Mouse (Mus musculus): ENCODE results near the gene Fam19a5. TPM values are rescaled to one million over a fixed set of nuclear protein-coding genes. Genes with fewer than 3 reads are reported as not detected.

Gene Fam19a5
- polyA plus RNA-seq, 1 experiment from 2014 or later: 3.6 TPM

DNA sequence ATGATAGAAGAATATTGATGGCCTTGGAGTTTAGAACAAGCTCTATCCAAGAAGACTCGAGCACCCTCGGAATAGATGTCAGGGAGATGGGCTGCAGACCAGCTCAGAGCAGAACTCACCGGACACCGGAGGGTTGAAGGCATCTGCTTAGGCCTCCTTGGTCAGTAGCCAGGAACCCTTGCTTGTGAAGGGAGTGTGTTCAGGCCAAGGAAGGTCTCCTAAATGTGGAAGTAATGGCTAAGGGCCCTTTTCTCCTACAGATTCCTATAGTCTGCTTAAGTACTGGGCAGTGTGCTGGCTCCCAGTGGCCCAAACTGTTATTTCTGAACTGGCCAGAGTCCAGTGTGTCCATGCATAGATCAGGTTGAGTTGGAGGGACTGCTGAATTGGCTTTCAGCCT is 53.7 kb downstream of the Fam19a5 start:
- Histone ChIP-seq H3K9me3 (ENCODE audit: control insufficient read depth, low read length) (no peaks in the 10 kb centered on the region), H3K36me3 (ENCODE audit: control insufficient read depth, insufficient read depth, low read length) (no peaks in the 10 kb centered on the region), H3K4me2 (replicated peaks; ENCODE audit: low read depth) (no peak overlapping the region), H3K27ac (replicated peaks) (no peak overlapping the region), H3K27me3 (ENCODE audit: control insufficient read depth, insufficient read depth, low read length) (no peaks in the 10 kb centered on the region), H3K9ac (ENCODE audit: low read length) (no peak overlapping the region), H3K4me1 (replicated peaks; ENCODE audit: control insufficient read depth, insufficient read depth) (no peaks in the 10 kb centered on the region), H3K4me3 (ENCODE audit: low read depth, low read length) (no peak overlapping the region)
- no peak for TF ChIP-seq CTCF (IDR thresholded peaks at IDR 0.05; ENCODE audit: low read depth)
- no peak for TF ChIP-seq EP300 (optimal IDR thresholded peaks at IDR 0.05)
- ATAC-seq (ENCODE audit: low FRiP score, low TSS enrichment) (no peak), DNase-seq (ENCODE audit: low spot score) (no peak)
- WGBS: 88% methylated on average over 4 of the region's 4 CpGs

GRCm38 (mm10) chr15:87598636-87599035 is 54.5 kb downstream of the Fam19a5 start:
- H3K9me3 ChIP-seq (ENCODE audit: control insufficient read depth, low read length): no peaks in the 10 kb centered on the region
- DNase-seq (ENCODE audit: low spot score): no peak
- no peak overlapping the region for H3K27ac ChIP-seq (replicated peaks)
- no peaks in the 10 kb centered on the region for H3K4me1 ChIP-seq (replicated peaks; ENCODE audit: control insufficient read depth, insufficient read depth)
- no peaks in the 10 kb centered on the region for H3K27me3 ChIP-seq (ENCODE audit: control insufficient read depth, insufficient read depth, low read length)
- WGBS: 90% methylated on average over 4 of the region's 4 CpGs
- no peak overlapping the region for H3K4me2 ChIP-seq (replicated peaks; ENCODE audit: low read depth)
- H3K4me3 ChIP-seq (ENCODE audit: low read depth, low read length): no peak overlapping the region
- ATAC-seq (ENCODE audit: low FRiP score, low TSS enrichment): no peak
- no peak for TF ChIP-seq EP300 (optimal IDR thresholded peaks at IDR 0.05)
- TF ChIP-seq CTCF (IDR thresholded peaks at IDR 0.05; ENCODE audit: low read depth): no peak
- no peaks in the 10 kb centered on the region for H3K36me3 ChIP-seq (ENCODE audit: control insufficient read depth, insufficient read depth, low read length)
- H3K9ac ChIP-seq (ENCODE audit: low read length): no peak overlapping the region

- Histone ChIP-seq H3K27ac (replicated peaks) (no peak overlapping the region), H3K4me1 (replicated peaks; ENCODE audit: control insufficient read depth, insufficient read depth) (no peaks in the 10 kb centered on the region), H3K9me3 (ENCODE audit: control insufficient read depth, low read length) (no peaks in the 10 kb centered on the region), H3K9ac (ENCODE audit: low read length) (no peak overlapping the region), H3K36me3 (ENCODE audit: control insufficient read depth, insufficient read depth, low read length) (no peaks in the 10 kb centered on the region), H3K4me2 (replicated peaks; ENCODE audit: low read depth) (no peak overlapping the region), H3K27me3 (ENCODE audit: control insufficient read depth, insufficient read depth, low read length) (no peaks in the 10 kb centered on the region), H3K4me3 (ENCODE audit: low read depth, low read length) (no peak overlapping the region)
- 81% methylated on average over 1 of the region's 1 CpGs for WGBS
- TF ChIP-seq CTCF (IDR thresholded peaks at IDR 0.05; ENCODE audit: low read depth) (no peak), EP300 (optimal IDR thresholded peaks at IDR 0.05) (no peak)
- no peak for DNase-seq (ENCODE audit: low spot score)
- no peak for ATAC-seq (ENCODE audit: low FRiP score, low TSS enrichment)
Measured at GRCm38 (mm10) chr15:87603316-87603715, 59.2 kb downstream of the Fam19a5 start.

- DNase-seq (ENCODE audit: low spot score) (no peak), ATAC-seq (ENCODE audit: low FRiP score, low TSS enrichment) (no peak)
- H3K4me3 ChIP-seq (ENCODE audit: low read depth, low read length): no peak overlapping the region
- no peak overlapping the region for H3K27ac ChIP-seq (replicated peaks)
- no peaks in the 10 kb centered on the region for H3K9me3 ChIP-seq (ENCODE audit: control insufficient read depth, low read length)
- no peak overlapping the region for H3K9ac ChIP-seq (ENCODE audit: low read length)
- H3K27me3 ChIP-seq (ENCODE audit: control insufficient read depth, insufficient read depth, low read length): no peaks in the 10 kb centered on the region
- no peaks in the 10 kb centered on the region for H3K4me1 ChIP-seq (replicated peaks; ENCODE audit: control insufficient read depth, insufficient read depth)
- no peak overlapping the region for H3K4me2 ChIP-seq (replicated peaks; ENCODE audit: low read depth)
- no peaks in the 10 kb centered on the region for H3K36me3 ChIP-seq (ENCODE audit: control insufficient read depth, insufficient read depth, low read length)
- WGBS: 61% methylated on average over 9 of the region's 9 CpGs
- TF ChIP-seq CTCF (IDR thresholded peaks at IDR 0.05; ENCODE audit: low read depth) (no peak), EP300 (optimal IDR thresholded peaks at IDR 0.05) (no peak)
Measured at GRCm38 (mm10) chr15:87605504-87606280, 61.6 kb downstream of the Fam19a5 start.

DNA sequence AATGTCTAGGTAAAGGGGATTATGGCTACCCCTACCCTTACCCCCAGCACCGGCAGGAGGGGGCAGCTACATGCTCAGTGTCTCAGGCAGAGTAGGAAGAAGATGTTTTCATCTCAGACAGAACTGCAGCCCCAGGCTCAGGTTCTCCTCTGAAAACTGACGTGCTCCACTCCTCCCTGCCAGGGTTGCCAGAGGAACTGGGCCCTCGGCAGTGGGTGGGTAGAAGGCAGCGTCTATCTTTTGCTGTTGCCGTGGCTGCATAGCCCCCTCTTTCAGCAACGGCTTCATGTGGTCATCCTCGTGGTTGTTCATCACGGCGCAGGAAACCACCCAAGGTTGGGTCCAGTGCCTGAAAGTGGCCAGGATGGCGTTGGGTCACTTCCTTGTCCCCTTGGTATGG is 62.6 kb downstream of the Fam19a5 start:
- Histone ChIP-seq H3K9ac (ENCODE audit: low read length) (no peak overlapping the region), H3K27ac (replicated peaks) (no peak overlapping the region), H3K9me3 (ENCODE audit: control insufficient read depth, low read length) (no peaks in the 10 kb centered on the region), H3K27me3 (ENCODE audit: control insufficient read depth, insufficient read depth, low read length) (no peaks in the 10 kb centered on the region), H3K4me1 (replicated peaks; ENCODE audit: control insufficient read depth, insufficient read depth) (no peaks in the 10 kb centered on the region), H3K4me3 (ENCODE audit: low read depth, low read length) (no peak overlapping the region), H3K36me3 (ENCODE audit: control insufficient read depth, insufficient read depth, low read length) (no peaks in the 10 kb centered on the region), H3K4me2 (replicated peaks; ENCODE audit: low read depth) (no peak overlapping the region)
- ATAC-seq (ENCODE audit: low FRiP score, low TSS enrichment): no peak
- WGBS: 89% methylated on average over 10 of the region's 10 CpGs
- TF ChIP-seq EP300 (optimal IDR thresholded peaks at IDR 0.05) (no peak), CTCF (IDR thresholded peaks at IDR 0.05; ENCODE audit: low read depth) (no peak)
- no peak for DNase-seq (ENCODE audit: low spot score)

- no peak overlapping the region for H3K4me2 ChIP-seq (replicated peaks; ENCODE audit: low read depth)
- no peak overlapping the region for H3K27ac ChIP-seq (replicated peaks)
- H3K36me3 ChIP-seq (ENCODE audit: control insufficient read depth, insufficient read depth, low read length): no peaks in the 10 kb centered on the region
- no peak overlapping the region for H3K4me3 ChIP-seq (ENCODE audit: low read depth, low read length)
- H3K27me3 ChIP-seq (ENCODE audit: control insufficient read depth, insufficient read depth, low read length): no peaks in the 10 kb centered on the region
- WGBS: 68% methylated on average over 1 of the region's 1 CpGs
- ATAC-seq (ENCODE audit: low FRiP score, low TSS enrichment): no peak
- TF ChIP-seq CTCF (IDR thresholded peaks at IDR 0.05; ENCODE audit: low read depth): no peak
- no peak for TF ChIP-seq EP300 (optimal IDR thresholded peaks at IDR 0.05)
- H3K4me1 ChIP-seq (replicated peaks; ENCODE audit: control insufficient read depth, insufficient read depth): no peaks in the 10 kb centered on the region
- no peak for DNase-seq (ENCODE audit: low spot score)
- H3K9ac ChIP-seq (ENCODE audit: low read length): no peak overlapping the region
- no peaks in the 10 kb centered on the region for H3K9me3 ChIP-seq (ENCODE audit: control insufficient read depth, low read length)
Measured at GRCm38 (mm10) chr15:87609236-87609635, 65.1 kb downstream of the Fam19a5 start.
